Mouse (Mus musculus) testis, postnatal 10 days (tissue): ENCODE data around the gene Nectin1.

Experiments used
- DNase-seq: peaks from one replicate; pipeline ENCODE4 v3.0.0; 2021; ENCODE audit warnings: low spot score

Gene Nectin1

DNA sequence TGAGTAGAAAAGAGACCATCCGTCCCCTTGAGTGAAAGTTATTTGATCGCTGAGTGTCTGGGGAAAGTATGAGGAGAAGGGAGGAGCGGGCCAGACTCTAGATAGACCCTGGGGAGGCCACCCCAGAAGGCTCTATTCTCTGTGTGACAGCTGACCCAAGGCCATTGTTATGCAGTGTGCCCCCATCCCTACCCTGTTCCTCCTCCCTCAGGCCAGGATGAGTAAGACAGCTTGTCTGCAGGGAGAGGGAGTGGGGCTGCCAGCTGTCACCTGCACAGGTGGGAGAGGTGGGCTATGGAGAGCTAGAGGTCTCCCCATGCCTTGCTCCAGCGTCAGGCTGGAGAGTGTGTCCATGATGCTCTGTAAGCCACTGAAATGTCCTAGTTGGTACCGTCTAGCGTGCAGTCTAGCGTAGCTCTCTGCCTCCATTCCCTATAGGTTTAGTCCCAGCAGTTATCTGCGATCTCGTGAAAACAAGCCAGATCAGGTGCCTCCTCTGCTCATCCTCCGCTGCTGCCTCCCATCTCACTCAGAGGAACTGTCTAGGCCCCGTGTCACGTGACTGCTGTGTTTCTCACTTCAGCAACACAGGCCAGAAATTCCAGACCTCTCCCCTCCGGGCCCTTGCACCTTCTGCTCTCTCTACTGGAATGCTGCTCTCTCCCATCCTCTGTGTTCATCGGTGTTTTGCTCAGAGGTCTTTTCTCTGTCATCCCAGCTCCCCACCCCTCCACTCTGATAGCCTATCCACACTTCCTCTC, 21.8 kb downstream of the Nectin1 start:
- no peak for DNase-seq

DNA sequence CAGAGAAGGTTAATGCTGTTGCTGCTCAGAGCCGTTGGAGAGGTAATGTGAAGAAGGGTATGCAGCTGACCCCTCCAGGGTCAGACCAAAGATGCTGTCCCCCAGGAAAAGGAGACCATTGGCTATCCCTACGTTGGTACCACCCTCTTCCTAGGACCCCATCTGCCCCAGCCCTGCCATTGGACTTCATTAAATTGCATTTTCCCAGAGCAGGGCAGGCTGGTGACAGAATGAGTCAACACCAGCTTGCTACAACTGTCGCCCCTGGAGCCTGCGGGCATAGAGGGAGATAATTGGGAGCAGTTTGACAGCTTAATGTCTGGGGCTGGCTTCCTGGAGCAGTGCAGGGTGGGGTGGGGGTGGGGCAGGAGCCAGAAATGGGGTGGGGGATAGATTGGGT, 25.0 kb downstream of the Nectin1 start:
- DNase-seq, result no peak

- no peak for DNase-seq
Observed at GRCm38 (mm10) chr9:43769228-43769627, 25.4 kb downstream of the Nectin1 start.

DNA sequence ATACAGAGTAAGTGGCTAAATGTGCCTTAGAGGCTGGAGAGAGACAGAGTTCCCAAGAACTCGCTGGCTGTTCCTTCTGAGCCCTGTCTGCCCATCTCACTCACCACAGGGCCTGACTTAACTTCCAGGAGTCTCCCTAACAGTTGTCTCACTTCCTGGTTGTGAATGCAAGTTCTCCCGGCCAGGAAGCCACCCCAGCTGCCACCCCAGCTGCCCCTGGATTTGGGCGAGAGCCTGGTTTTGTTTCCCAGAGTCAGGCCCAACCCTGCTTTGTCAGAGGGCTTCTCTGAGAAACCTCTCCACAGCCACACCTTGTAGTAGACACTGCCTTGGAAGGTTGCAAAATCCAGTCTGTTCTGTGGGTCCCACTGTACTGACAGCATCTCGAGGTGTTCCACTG, 26.2 kb downstream of the Nectin1 start:
- DNase-seq, result no peak

DNA sequence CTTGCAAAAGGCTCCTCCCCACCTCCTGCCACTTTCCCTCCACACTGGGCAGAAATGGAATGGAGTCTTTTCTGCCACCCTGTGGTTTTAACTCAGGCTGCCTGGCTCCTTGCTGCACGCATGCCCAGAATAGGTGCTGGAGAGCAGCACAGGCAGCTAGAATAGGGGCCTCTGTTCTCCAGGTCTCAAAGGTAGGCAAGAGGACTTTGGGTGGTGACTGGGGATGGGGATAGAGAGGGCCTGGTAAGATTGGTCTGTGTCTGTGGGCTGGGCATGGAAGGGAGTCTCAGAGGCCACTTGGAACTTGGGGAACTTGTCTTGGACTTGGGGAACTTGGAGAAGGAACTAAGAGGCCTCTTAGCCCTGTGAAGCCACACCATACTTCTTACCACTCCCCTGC, 27.3 kb downstream of the Nectin1 start:
- no peak for DNase-seq

DNA sequence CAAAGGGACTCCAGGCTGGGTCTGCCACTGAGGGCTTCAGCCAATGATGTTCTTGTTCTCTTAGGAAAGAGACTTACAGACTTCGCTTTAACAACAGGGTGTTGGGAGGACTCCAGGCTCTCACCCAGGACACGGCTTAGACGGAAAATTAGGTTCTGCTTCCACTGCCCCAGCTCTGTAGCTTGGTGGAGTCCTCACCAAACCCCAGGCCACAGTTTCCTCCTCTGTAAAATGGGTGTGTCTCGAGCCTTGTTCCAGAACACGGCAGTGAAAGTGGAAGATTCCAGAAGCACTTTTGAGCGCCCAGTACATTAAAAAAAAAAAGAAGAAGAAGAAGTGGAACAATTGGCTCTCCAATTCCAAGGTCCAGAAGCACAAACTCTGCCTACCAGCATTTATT, 28.7 kb downstream of the Nectin1 start:
- DNase-seq, result no peak

DNA sequence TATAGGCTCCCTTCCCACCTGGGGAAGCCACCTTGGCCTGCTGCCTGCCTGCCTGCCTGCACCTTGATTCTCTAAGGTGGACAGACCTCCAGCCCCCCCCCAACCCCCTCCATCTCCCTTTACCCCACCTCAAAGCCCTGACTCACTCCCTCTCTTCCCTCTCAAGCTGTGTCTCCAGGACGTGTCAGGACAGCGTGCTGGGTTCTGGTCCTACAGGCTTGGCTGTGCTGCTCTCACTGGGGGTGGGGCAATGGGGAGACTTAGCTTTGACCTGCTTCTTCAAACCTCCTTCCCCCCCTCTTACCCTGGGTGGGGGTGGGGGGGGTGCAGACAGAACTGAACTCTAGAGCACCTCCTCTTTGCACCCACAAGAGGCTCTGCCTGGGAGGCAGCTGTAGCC, 29.7 kb downstream of the Nectin1 start:
- DNase-seq, result no peak

DNA sequence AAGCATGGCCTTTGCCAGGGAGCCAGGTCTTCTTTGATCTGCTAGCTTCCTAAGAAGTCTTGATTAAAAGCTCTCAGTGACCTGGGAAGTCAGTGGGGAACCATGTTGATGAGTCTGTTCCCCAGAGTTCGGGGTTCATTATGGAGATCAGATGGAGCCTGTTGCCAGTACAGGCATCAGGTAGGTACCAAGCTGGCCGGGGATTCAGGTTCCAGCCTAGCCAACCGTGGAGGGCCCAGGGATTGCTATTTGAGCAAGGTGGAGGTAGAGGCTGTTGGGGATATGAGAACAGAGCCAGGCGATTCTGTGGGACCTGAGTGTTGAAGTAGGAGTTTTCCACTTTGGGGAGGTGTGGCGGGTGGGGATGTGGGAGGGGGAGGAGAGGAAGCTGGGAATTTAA, 30.6 kb downstream of the Nectin1 start:
- DNase-seq, result no peak

- no peak for DNase-seq
Observed at GRCm38 (mm10) chr9:43776231-43776630, 32.4 kb downstream of the Nectin1 start.

- DNase-seq, result no peak
Observed at GRCm38 (mm10) chr9:43777362-43778360, 33.9 kb downstream of the Nectin1 start.

DNA sequence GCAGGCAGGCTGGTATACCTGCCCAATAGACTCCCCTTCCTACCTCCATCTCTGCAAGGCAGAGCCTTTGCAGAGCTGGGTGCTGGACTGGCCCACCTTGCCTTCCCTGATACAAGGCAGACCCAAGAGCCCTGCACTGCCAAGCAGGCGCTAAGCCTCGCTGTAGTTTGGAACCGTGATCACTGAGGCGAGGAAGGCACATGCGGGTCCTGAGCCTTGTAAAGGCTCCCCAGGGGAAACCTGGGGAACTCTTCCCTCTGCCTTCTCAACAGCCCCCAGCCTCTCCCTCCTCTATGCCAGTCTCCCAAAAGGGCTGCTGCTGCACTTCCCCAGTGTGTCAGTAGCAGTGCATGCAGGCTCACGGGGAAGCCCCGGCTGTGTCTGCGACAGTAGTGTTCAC, 37.1 kb downstream of the Nectin1 start:
- DNase-seq, result no peak

DNA sequence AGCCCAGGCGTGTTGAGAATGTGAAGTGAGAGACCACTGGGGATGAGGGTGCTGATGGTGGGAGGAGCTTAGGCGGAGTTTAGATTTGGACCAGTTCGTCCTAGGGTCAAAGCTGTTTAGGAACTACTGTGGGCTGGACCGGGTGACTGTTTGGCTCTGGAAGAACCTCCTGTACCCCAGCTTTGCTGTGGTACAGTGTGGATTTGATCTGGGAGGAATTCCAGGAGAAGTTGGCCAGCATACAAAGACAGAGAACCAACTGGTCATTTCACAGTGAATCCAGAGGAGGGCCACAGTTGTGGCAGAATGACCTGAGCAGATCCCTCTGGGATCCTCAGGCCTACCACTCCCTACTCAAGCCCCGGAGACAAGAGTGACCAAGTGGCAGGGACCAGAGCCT, 38.6 kb downstream of the Nectin1 start:
- DNase-seq, result no peak

- DNase-seq, result no peak
Observed at GRCm38 (mm10) chr9:43783959-43784358, 40.2 kb downstream of the Nectin1 start.

DNA sequence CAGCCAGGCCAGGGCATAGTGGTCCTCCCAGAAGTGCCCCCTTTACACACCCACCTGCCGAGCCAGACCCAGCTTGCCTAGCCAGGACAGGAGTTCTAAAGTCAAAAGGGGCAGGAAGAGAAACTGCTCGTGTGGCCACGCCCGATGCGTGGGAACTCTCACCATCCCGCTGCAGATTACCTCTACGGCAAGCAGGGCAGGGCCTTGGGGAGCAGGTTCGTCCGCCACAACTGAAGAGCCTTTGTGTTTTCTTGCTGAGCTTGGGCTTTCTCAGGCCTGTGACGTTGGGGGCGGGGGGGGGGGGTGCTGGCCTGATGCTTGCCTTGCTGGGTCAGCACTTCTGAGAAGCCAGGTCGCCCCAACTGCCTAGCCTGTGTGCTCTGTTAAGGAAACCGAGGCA, 41.1 kb downstream of the Nectin1 start:
- no peak for DNase-seq

DNA sequence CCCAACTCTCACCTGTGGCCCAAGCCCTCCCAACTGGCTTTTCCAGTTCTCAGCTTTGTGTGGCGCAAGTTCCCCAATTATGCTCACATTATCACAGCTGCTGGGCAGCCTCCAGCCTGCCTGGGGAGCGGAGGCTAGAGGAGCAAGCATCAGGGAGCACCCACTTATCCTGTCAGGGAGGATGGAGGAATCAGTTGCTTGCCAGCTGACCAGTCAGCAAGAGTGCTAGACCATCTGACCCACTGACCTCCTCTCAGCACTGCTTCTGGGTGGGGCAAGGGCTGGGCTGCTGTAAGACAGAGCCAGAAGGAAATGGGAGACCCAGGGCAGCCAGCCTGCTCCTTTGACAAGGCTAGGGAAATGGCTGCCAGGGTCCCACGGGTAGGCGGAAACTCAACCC, 43.8 kb downstream of the Nectin1 start:
- DNase-seq, result no peak

- no peak for DNase-seq
Observed at GRCm38 (mm10) chr9:43792681-43793080, 48.9 kb downstream of the Nectin1 start.

DNA sequence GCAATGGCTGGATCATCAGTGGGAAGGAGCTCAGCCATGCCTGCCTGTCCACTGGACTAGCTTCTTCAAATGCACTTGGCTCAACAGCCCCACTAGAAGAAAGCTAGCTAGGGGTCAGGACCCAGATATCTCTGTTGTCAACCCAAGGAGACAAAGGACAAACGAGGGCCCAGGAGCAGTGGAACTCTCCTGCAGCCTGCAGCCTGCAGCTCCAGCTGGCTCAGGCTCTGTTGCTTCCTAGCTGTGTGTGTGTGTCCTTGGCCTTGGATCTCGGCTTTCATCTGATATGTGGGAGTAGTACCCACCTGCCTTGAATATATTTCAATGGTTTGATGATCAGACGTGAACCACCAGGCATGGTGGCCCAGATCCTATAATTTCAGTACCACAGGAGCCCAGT, 49.6 kb downstream of the Nectin1 start:
- DNase-seq, result no peak

GRCm38 (mm10) chr9:43796031-43796430, 52.2 kb downstream of the Nectin1 start:
- no peak for DNase-seq

- DNase-seq, result no peak
Observed at GRCm38 (mm10) chr9:43796841-43797740, 53.3 kb downstream of the Nectin1 start.

- no peak for DNase-seq
Observed at GRCm38 (mm10) chr9:43797746-43798145, 54.0 kb downstream of the Nectin1 start.

DNA sequence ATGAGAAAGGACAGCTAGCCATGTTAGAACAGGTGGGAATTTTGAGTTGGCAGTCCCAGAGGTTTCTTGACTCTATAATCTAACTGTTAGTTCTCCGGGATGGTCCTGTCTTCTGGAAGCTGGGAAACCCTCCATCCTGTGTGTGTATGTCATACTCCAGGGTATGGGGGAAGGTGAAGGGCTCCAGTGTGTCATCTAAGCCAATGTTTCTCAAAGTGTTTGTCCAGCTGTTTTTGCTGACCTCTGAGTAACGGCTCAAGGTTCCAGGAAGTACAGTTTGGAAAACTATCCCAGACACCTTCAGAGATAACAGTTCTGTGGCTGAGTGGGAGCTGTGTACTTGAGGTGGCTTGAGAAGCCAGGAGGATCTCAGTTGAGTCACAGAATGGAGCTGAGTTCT, 56.7 kb downstream of the Nectin1 start:
- DNase-seq, result no peak

DNA sequence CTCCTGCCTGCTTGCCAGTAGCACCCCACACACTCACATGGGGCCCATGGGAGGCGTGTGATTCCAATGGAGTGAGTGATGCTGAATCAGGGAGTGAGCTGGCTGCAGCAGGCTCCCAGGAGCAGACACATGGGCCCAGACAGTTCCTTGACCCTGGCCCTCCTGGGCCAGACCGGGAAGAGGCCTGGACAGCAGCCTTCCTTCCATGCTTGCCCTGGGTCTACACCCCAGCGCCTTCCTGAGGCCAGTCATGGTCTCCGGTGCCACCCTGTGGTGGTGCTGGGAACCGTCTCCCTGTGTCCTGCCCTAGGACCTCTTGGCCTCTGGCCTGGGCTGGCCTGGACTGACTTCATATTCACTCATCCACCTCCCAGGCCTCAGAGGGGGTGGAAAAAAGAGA, 58.1 kb downstream of the Nectin1 start:
- peak; percentile 90 for DNase-seq
